Mouse (Mus musculus) kidney, postnatal 10 days (tissue): ENCODE results near the gene Iqcn.
A peak's percentile ranks its signal among the peaks of the same experiment; 100 is the strongest.

Experiments used
- DNase-seq: peaks from one replicate; pipeline ENCODE4 v3.0.0; 2021; ENCODE audit warnings: mixed read lengths

The Iqcn gene

DNA sequence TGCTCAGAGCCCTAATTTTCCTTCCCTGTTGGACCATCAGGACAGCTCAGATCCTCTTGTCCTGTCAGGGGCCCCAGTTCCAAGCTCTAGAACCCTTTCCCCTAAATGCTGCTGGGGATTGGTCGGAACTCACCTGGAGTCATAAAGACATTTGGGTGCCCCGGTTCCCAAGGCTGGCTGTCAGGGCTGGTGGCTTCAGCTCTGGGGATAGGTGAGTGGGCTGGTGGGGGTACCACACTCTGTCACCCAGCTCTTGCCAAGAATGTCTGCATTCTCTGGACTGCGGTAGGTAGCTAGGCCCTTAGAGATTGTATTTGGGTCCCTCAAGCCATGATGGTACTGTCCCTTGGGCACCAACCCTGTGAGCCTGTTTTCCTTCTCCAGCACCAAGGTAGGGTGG, at the start of gene Iqcn:
Iqcn (plus strand) TSS at position 171 of the 400 bp plus-strand sequence.
- no peak for DNase-seq

DNA sequence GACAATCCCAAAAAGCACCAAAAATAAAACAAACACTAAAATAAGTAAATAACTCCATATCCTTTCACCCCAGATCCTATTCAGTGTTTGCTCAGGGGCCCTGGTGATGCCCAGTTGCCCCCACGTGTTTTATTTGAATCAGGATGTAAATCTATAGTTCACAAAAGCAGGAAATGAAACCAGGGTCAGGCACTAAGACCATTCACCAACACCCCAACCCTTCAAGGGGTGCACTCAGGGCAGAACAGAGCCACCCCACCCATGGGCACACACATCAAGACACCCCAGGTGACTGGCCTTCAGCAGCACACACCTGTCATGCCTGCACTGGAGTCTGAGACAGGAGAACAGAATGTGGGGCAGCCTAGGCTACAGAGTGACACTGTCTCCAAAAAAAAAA, 49.1 kb upstream of the Iqcn start:
- no peak for DNase-seq

- no peak for DNase-seq
Observed at GRCm38 (mm10) chr8:70655469-70655868, 47.8 kb upstream of the Iqcn start.

DNA sequence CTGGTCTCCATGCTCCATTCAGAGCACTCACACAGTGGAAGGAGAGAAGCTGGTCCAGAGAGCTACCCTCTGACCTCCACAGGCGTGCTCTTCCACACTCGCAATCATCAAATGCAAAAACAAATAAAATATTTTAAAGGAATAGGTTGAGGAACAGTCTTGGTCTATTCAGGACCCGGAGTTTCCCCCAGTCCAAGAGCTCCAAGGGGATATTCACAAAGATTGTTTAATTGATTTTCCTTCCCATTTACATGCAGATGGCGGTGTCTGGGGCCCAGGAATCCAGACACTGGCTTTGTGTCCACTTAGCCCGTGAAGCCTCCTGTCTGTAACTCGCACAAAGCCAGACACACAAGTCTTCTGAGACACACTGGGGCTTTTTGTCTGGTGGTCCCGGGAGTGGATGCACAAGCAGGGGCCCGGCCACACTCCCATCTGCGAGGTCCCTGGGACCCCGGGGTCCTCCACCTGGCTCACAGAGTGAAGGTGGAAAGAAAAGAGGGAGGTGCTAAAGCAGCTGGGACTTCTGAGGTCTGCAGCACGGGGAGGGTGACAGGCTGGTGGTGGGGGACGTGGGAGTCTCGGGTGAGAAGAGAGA, 47.0 kb upstream of the Iqcn start:
- DNase-seq = no peak

DNA sequence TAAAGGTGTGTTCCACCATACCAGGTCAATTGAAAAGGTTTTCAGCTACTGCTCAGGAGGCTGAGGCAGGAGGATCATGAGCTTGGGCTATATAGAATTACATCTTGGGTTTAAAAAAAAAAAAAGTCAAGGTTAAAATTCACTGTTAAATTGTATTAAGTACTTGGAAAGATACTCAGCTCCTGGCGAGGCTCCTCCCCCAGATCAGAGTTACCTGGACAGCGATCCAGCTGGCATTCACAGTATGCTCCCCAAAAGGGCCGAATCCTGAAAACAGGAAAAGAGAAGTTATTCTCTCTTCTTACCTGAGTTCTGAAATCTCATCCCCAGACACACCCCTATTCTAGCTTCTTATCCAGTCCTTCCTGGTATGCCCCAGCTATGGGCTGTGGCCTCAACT, 46.0 kb upstream of the Iqcn start:
- no peak for DNase-seq

- no peak for DNase-seq
Observed at GRCm38 (mm10) chr8:70657739-70658138, 45.5 kb upstream of the Iqcn start.

DNA sequence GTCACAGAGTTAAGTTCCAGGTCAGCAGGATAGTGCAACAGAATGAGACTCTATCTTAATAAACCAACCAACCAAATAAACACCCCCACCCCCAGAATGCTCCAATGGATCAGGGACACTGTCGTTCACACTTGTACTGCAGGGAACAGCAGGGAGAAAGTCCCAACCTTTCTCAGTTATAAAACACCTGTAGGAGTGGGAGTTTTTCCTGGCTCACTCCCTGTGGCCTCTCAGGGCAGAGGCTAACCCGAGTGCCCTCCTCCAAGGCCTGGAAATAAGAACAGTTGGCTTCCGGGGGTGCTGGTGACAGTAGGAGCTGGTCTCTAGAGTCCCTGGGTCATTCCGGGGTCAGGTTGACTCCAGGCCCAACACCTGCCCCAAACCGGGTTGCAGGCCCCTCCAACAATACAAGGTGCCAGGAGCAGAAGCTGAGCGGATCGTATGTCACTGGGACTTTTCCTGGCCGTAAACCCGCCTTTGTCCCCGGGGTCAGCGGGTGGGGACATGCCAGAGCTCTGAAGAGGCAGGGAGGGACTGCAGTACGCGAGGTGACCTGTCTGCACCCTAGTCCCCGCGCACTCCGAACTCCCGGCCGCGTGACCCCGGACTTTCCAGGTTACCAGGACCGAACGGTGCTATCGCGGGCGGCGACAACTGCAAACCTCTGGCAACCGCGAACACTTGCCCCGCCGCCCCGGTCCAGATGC, 44.2 kb upstream of the Iqcn start:
- no peak for DNase-seq

DNA sequence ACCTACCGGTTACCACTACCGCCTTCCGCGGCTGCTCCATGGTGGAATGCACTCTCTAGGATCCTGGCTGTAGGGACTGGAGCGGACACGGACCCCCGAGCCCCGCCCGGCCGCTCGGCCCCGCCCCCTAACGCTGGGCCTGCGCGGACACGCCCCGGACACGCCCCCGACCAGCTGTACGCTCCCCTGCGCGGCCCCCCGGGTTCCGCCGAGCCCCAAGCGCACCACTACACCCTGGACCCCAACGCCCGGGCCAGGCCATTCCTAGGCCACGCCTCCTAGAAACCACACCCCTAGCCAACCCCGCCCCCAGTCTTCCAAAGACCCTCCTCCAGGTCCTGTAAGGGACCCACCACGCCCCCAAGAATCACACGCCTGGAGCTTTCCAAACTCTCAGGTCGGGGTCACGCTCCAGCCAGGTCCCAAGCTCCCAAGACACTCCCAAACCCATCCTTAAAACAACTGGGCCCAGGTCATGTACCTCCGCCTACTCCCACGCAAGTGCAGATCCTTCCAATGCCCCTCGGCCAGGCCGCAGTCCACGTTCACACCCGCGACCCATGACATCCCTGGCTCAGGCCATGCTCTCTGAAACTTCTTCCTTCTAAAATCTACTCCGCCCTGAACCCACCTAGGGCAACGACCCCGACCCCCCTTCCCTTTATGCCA, 43.5 kb upstream of the Iqcn start:
- DNase-seq = peak; percentile 98

- DNase-seq = peak; percentile 72
Observed at GRCm38 (mm10) chr8:70660273-70660725, 43.0 kb upstream of the Iqcn start, which contains the start of gene Pgpep1. Pgpep1 (minus strand) TSS chr8:70660388.

DNA sequence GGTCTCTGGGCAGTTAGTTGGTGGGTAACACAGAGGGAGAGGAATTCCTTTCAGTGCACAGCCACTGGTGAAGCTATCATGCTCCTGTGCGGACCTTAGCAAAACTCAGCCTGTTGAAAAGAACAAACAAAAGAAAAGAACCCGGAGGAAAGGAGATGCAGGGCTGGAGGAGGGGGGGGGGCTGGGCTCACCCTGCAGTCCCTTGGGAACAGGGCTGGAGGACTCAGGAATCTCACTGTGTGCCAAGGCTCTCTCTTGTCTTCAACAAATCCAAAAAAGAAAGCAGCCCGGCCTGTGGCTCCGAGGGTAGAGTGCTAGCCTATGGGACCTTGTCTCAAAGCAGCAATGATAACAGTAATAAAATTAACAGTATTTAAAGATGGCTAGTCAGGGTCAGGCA, 39.6 kb upstream of the Iqcn start:
- no peak for DNase-seq

GRCm38 (mm10) chr8:70664631-70665030, 38.6 kb upstream of the Iqcn start:
- no peak for DNase-seq

- peak; percentile 73 for DNase-seq
Observed at GRCm38 (mm10) chr8:70665599-70665998, 37.7 kb upstream of the Iqcn start.

- peak; percentile 49 for DNase-seq
Observed at GRCm38 (mm10) chr8:70667071-70667470, 36.2 kb upstream of the Iqcn start.

- DNase-seq = peak; percentile 80
Observed at GRCm38 (mm10) chr8:70671615-70672324, 31.5 kb upstream of the Iqcn start.

DNA sequence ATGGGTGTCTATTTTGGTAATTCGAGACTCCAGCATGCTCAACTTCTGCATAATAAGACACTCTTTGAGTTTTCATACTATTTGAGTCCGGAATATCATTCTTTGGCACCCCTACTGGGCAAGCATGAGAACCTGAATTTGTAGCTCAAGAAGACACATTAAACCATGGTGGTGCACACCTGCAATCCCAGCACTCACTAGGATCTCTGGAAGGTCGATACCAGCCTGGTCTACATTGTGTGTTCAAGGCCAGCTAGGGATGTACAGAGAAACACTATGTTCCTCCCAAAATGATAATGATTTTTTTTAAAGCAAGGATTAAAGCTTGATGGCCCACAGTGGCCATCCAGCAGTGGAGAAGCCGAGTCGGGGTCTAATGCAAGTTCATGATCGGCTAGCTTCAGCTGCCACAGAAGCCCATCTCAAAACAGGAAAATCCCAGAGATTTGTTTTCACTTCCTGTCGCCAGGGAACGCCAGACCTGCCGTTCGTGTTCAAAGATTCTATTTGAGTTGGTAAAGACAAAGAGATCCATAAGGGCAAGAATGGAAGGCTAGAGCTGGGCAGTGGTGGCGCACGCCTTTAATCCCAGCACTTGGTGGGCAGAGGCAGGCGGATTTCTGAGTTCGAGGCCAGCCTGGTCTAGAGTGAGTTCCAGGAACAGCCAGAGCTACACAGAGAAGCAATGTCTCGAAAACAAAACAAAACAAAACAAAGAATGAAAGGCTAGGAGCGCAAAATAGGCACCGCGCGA, 30.8 kb upstream of the Iqcn start:
- no peak for DNase-seq

GRCm38 (mm10) chr8:70673079-70673856, 30.0 kb upstream of the Iqcn start, which contains the start of gene Lsm4:
Lsm4 (plus strand) TSS chr8:70673248.
- DNase-seq = peak; percentile 97

DNA sequence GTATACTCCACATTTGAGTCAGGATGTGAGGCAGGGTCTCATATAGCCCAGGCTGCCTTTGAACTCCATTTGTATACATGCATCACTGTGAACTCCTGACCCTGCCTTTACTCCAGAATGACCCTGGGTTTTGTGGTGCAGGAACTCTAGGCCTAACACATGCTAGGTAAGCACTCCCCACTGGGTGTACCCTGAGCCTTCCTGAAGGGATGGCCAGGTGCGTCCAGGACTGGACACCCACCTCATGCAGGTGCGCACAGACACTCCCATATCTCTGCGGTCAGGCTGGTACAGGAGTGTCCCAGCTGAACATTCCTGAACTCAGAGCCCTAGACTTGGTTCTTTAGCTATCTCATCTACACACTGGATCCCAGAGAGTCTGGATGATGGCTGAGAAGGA, 29.1 kb upstream of the Iqcn start:
- DNase-seq = no peak

- DNase-seq = peak; percentile 36
Observed at GRCm38 (mm10) chr8:70674716-70675115, 28.5 kb upstream of the Iqcn start.

GRCm38 (mm10) chr8:70675336-70675735, 27.9 kb upstream of the Iqcn start:
- no peak for DNase-seq

- peak; percentile 58 for DNase-seq
Observed at GRCm38 (mm10) chr8:70677451-70678080, 25.7 kb upstream of the Iqcn start.

DNA sequence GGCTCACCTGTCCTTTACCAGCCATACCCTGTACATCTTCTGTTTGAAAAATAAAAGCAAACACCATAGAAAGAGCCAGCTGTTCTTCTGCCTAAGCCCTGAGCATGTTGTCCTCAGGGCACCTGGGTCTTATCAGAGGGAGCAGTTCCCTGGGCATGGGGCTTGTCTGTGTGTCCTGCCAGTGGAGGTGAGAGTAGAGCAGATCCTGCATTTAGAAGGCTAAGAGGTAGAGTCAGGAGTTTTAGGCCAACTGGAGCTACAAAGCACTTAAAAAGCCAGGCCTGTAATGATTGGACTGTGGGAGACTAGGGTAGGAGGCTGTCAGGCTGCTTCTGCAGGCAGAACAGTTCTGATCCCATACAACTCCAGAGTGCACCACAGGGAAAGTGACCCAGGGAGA, 24.6 kb upstream of the Iqcn start:
- no peak for DNase-seq
